Mouse (Mus musculus): ENCODE measurements around the gene Lep. TPM values are rescaled to one million over a fixed set of nuclear protein-coding genes. Genes with fewer than 3 reads are reported as not detected.

The Lep gene
- total and polyA plus RNA-seq, 2 experiments from 2014 or later, result not detected

- H3K9ac ChIP-seq (replicated peaks; ENCODE audit: low read depth, low read length), result no peak overlapping the region
- H3K36me3 ChIP-seq (replicated peaks; ENCODE audit: control insufficient read depth, insufficient read depth, low read length), result no peaks in the 10 kb centered on the region
- WGBS, result 20% methylated on average over 3 of the region's 3 CpGs
- no peak overlapping the region for H3K27ac ChIP-seq (ENCODE audit: low read depth)
- ATAC-seq (ENCODE audit: insufficient read depth, low read depth) (no peak), DNase-seq (ENCODE audit: low spot score) (no peak)
- H3K4me1 ChIP-seq (ENCODE audit: control insufficient read depth, insufficient read depth), result no peaks in the 10 kb centered on the region
- no peak overlapping the region for H3K4me2 ChIP-seq (ENCODE audit: low read depth, low read length)
- TF ChIP-seq EP300 (IDR thresholded peaks at IDR 0.05; ENCODE audit: low read depth) (no peak), CTCF (IDR thresholded peaks at IDR 0.05; ENCODE audit: low read depth) (no peak)
- no peaks in the 10 kb centered on the region for H3K9me3 ChIP-seq (replicated peaks; ENCODE audit: control insufficient read depth, low read length)
- H3K27me3 ChIP-seq (ENCODE audit: control insufficient read depth, insufficient read depth, low read length), result no peaks in the 10 kb centered on the region
- H3K4me3 ChIP-seq (ENCODE audit: low read depth, low read length), result no peak overlapping the region
Measured at GRCm38 (mm10) chr6:29100423-29100822, 40.4 kb downstream of the Lep start.

- ATAC-seq (ENCODE audit: insufficient read depth, low read depth), result no peak
- no peak for DNase-seq (ENCODE audit: low spot score)
Measured at GRCm38 (mm10) chr6:29101248-29101864, 41.3 kb downstream of the Lep start.

GRCm38 (mm10) chr6:29108376-29108775 lies 48.4 kb downstream of the Lep start:
- Histone ChIP-seq H3K27me3 (ENCODE audit: control insufficient read depth, insufficient read depth, low read length) (no peaks in the 10 kb centered on the region), H3K27ac (ENCODE audit: low read depth) (no peak overlapping the region), H3K4me2 (ENCODE audit: low read depth, low read length) (no peak overlapping the region), H3K9me3 (replicated peaks; ENCODE audit: control insufficient read depth, low read length) (peaks cover 13% of the 10 kb centered on the region; the same call in 1 of the 2 replicates), H3K4me1 (ENCODE audit: control insufficient read depth, insufficient read depth) (no peaks in the 10 kb centered on the region), H3K4me3 (ENCODE audit: low read depth, low read length) (no peak overlapping the region), H3K9ac (replicated peaks; ENCODE audit: low read depth, low read length) (no peak overlapping the region), H3K36me3 (replicated peaks; ENCODE audit: control insufficient read depth, insufficient read depth, low read length) (no peaks in the 10 kb centered on the region)
- ATAC-seq (ENCODE audit: insufficient read depth, low read depth) (no peak), DNase-seq (ENCODE audit: low spot score) (no peak)
- WGBS, result 64% methylated on average over 1 of the region's 1 CpGs
- TF ChIP-seq CTCF (IDR thresholded peaks at IDR 0.05; ENCODE audit: low read depth), result no peak
- TF ChIP-seq EP300 (IDR thresholded peaks at IDR 0.05; ENCODE audit: low read depth), result no peak

More at GRCm38 (mm10) chr6:29101248-29101864, 41.3 kb downstream of the Lep start:
- no peaks in the 10 kb centered on the region for H3K27me3 ChIP-seq (ENCODE audit: control insufficient read depth, insufficient read depth, low read length)
- WGBS, result 68% methylated on average over 9 of the region's 9 CpGs
- H3K4me2 ChIP-seq (ENCODE audit: low read depth, low read length), result no peak overlapping the region
- no peak overlapping the region for H3K27ac ChIP-seq (ENCODE audit: low read depth)
- TF ChIP-seq EP300 (IDR thresholded peaks at IDR 0.05; ENCODE audit: low read depth) (no peak), CTCF (IDR thresholded peaks at IDR 0.05; ENCODE audit: low read depth) (no peak)
- H3K4me1 ChIP-seq (ENCODE audit: control insufficient read depth, insufficient read depth), result no peaks in the 10 kb centered on the region
- H3K9me3 ChIP-seq (replicated peaks; ENCODE audit: control insufficient read depth, low read length), result no peaks in the 10 kb centered on the region
- H3K9ac ChIP-seq (replicated peaks; ENCODE audit: low read depth, low read length), result no peak overlapping the region
- H3K36me3 ChIP-seq (replicated peaks; ENCODE audit: control insufficient read depth, insufficient read depth, low read length), result no peaks in the 10 kb centered on the region
- H3K4me3 ChIP-seq (ENCODE audit: low read depth, low read length), result no peak overlapping the region

- 87% methylated on average over 4 of the region's 4 CpGs for WGBS
- H3K36me3 ChIP-seq (replicated peaks; ENCODE audit: control insufficient read depth, insufficient read depth, low read length), result no peaks in the 10 kb centered on the region
- H3K9ac ChIP-seq (replicated peaks; ENCODE audit: low read depth, low read length), result no peak overlapping the region
- TF ChIP-seq CTCF (IDR thresholded peaks at IDR 0.05; ENCODE audit: low read depth) (no peak), EP300 (IDR thresholded peaks at IDR 0.05; ENCODE audit: low read depth) (no peak)
- DNase-seq (ENCODE audit: low spot score), result no peak
- H3K27ac ChIP-seq (ENCODE audit: low read depth), result no peak overlapping the region
- no peak overlapping the region for H3K4me3 ChIP-seq (ENCODE audit: low read depth, low read length)
- H3K4me1 ChIP-seq (ENCODE audit: control insufficient read depth, insufficient read depth), result no peaks in the 10 kb centered on the region
- H3K9me3 ChIP-seq (replicated peaks; ENCODE audit: control insufficient read depth, low read length), result peaks cover 13% of the 10 kb centered on the region; the same call in 1 of the 2 replicates
- H3K27me3 ChIP-seq (ENCODE audit: control insufficient read depth, insufficient read depth, low read length), result no peaks in the 10 kb centered on the region
- H3K4me2 ChIP-seq (ENCODE audit: low read depth, low read length), result no peak overlapping the region
- ATAC-seq (ENCODE audit: insufficient read depth, low read depth), result no peak
Measured at GRCm38 (mm10) chr6:29111501-29111900, 51.5 kb downstream of the Lep start.

GRCm38 (mm10) chr6:29115756-29116155 lies 55.7 kb downstream of the Lep start:
- DNase-seq (ENCODE audit: low spot score) (no peak), ATAC-seq (ENCODE audit: insufficient read depth, low read depth) (no peak)
- Histone ChIP-seq H3K4me3 (ENCODE audit: low read depth, low read length) (no peak overlapping the region), H3K27ac (ENCODE audit: low read depth) (no peak overlapping the region), H3K9ac (replicated peaks; ENCODE audit: low read depth, low read length) (no peak overlapping the region), H3K4me1 (ENCODE audit: control insufficient read depth, insufficient read depth) (peaks cover 6% of the 10 kb centered on the region; the same call in 1 of the 2 replicates), H3K4me2 (ENCODE audit: low read depth, low read length) (no peak overlapping the region), H3K27me3 (ENCODE audit: control insufficient read depth, insufficient read depth, low read length) (no peaks in the 10 kb centered on the region), H3K9me3 (replicated peaks; ENCODE audit: control insufficient read depth, low read length) (peaks cover 13% of the 10 kb centered on the region; the same call in 1 of the 2 replicates), H3K36me3 (replicated peaks; ENCODE audit: control insufficient read depth, insufficient read depth, low read length) (no peaks in the 10 kb centered on the region)
- no peak for TF ChIP-seq EP300 (IDR thresholded peaks at IDR 0.05; ENCODE audit: low read depth)
- no peak for TF ChIP-seq CTCF (IDR thresholded peaks at IDR 0.05; ENCODE audit: low read depth)
- WGBS, result 70% methylated on average over 7 of the region's 7 CpGs

All from heart, postnatal 0 days (tissue).